Mouse (Mus musculus) E14TG2a.4 (cell line): ENCODE measurements around the gene Gm44965.

ENCODE experiments used
- CTCF ChIP-seq: conservative IDR thresholded peaks from 2 replicates; pipeline ENCODE4 v1.5.1; 2014; ENCODE audit warnings: low read length
- NANOG ChIP-seq: IDR thresholded peaks from 2 replicates; pipeline ENCODE4 v1.6.1; 2014; ENCODE audit warnings: borderline replicate concordance, low read length, mixed read lengths
- POU5F1 ChIP-seq: IDR thresholded peaks from 2 replicates; pipeline ENCODE4 v1.6.1; 2014; ENCODE audit warnings: low read length, borderline replicate concordance

DNA sequence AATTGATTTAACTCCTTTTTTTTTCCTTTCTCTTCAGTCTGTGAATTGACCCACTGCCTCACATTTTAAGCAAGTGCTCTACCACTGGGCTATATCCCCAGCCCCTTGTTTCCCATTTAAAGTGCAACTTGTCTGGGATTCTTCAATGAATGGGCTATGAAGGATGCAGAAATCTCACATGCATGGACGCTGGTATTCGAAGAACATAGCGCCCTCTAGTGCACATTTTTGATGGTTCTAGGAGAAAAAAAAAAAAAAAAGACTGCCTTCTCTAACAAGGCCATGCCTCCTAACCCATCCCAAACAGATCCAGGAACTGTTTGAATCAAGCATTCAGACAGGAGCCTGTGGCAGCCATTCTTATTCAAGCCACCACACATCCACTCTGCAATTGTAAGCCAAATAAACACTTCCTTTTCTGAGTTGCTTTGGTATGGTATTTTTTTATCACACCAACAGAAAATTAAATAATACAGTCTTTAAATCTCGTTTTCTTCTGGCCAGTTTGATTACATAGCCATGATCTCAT, 49.1 kb downstream of the Gm44965 start:
- TF ChIP-seq CTCF: peak; percentile 58
- TF ChIP-seq NANOG: no peak
- TF ChIP-seq POU5F1: no peak
